Mouse (Mus musculus): ENCODE data around the gene Kynu. TPM values are rescaled to one million over a fixed set of nuclear protein-coding genes. Genes with fewer than 3 reads are reported as not detected.

Kynu gene
- polyA plus RNA-seq (2014; fragmentation: Nextera tagmentation; extraction: Ambion mirVana) = 0.27 TPM in 1 of 2 replicates, not detected in the other

DNA sequence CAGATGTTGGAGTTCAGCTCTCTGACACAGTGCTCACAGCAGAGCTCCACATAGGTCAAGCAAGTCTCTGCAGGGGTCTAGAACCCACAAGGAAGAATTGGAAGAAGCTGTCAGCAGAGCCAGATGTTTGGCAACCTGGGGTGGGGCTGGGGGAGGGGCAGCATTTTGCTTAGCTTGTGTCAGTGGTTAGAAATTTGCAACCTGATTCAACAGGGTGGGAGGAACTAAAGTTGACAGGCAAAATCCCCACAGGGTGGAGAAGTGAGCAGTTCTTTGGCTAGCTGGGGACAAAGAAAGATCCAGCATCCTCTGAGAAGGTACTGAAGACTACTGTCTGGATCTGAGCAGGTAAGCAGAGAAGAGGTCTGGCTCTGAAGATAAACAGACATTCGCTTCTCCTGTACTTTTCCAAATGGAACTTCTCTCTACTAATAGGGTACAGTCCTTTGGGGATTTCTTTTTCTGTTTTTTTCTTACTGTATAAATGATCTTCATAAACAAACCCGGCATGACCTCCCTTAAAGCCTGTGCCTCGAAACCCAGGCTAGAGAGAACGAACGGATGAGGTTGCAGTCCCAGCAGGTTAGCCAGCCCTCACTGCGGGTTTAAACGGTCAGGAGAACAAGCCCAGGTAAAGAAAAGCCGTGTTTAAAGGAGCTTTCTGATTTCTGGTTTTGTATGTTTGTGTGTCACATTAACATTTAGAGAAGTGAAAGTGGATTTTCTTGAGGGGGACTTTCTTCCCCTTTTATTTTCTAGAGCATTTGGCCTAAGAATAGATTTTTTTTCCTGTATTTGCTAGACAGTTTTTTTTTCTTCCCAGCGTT, at the start of gene Kynu:
Gene Kynu (plus strand): TSS at position 268 of the 827 bp plus-strand sequence.
- no peak for ATAC-seq (ENCODE audit: low read depth)
- Histone ChIP-seq H3K27me3 (ENCODE audit: control insufficient read depth, insufficient read depth, low read length) (no peaks in the 10 kb centered on the region), H3K36me3 (ENCODE audit: control insufficient read depth, insufficient read depth, low read length) (no peaks in the 10 kb centered on the region), H3K4me1 (ENCODE audit: control insufficient read depth, insufficient read depth, low read length) (no peaks in the 10 kb centered on the region), H3K9me3 (ENCODE audit: control insufficient read depth, low read length) (no peaks in the 10 kb centered on the region), H3K4me3 (ENCODE audit: low read depth, low read length) (no peak within 1 kb of the TSS), H3K9ac (replicated peaks; ENCODE audit: low read depth, low read length) (no peak within 1 kb of the TSS), H3K4me2 (ENCODE audit: low read depth, low read length) (no peak within 1 kb of the TSS), H3K27ac (ENCODE audit: low read depth, low read length) (no peak within 1 kb of the TSS)
- WGBS = 41% methylated on average over 9 of the region's 9 CpGs

DNA sequence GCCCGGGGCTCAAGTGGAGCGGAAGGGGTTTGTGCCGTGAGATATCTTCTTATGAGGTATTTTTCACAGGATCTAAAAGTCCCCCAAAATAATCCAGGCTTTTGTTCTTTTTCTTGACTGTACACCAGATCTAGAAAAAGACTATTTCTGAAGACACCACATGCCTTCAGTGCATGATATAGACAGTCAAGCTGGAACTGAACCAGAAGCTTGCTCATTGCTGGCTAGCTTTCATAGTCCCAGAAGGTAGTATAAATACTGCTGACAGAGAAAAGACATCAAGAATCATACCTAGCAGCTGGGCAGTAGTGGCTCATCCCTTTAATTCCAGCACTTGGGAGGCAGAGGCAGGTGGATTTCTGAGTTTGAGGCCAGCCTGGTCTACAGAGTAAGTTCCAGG, 48.9 kb upstream of the Kynu start:
- H3K27ac ChIP-seq (ENCODE audit: low read depth, low read length) = no peak overlapping the region
- no peak overlapping the region for H3K4me2 ChIP-seq (ENCODE audit: low read depth, low read length)
- ATAC-seq (ENCODE audit: low read depth) = no peak
- 96% methylated on average over 3 of the region's 3 CpGs for WGBS
- H3K4me1 ChIP-seq (ENCODE audit: control insufficient read depth, insufficient read depth, low read length) = no peaks in the 10 kb centered on the region
- H3K4me3 ChIP-seq (ENCODE audit: low read depth, low read length) = no peak overlapping the region
- no peak overlapping the region for H3K9ac ChIP-seq (replicated peaks; ENCODE audit: low read depth, low read length)
- no peaks in the 10 kb centered on the region for H3K9me3 ChIP-seq (ENCODE audit: control insufficient read depth, low read length)
- H3K27me3 ChIP-seq (ENCODE audit: control insufficient read depth, insufficient read depth, low read length) = no peaks in the 10 kb centered on the region
- no peaks in the 10 kb centered on the region for H3K36me3 ChIP-seq (ENCODE audit: control insufficient read depth, insufficient read depth, low read length)

DNA sequence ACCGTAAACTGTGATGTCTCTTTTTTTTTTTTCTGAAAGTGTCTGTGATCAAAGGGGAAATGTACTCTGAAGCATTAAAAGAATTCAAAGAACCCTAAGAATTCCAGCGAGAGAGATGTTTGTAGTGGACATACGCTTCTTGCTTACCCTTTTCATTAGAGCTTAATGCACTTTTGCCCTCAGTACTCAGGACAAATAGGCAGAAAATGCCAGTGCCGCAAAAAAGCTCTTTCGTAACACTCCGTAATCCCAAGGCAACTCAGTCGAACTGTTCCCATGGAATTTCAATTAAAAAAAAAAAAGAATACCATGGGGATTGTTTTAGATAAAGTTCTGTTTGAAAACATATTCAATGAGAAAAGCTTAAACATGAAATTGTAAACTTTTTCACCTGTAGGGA, 41.3 kb upstream of the Kynu start:
- 24% methylated on average over 7 of the region's 7 CpGs for WGBS
- ATAC-seq (ENCODE audit: low read depth) = no peak
- no peak overlapping the region for H3K4me2 ChIP-seq (ENCODE audit: low read depth, low read length)

GRCm38 (mm10) chr2:43534417-43534816, 20.7 kb upstream of the Kynu start:
- Histone ChIP-seq H3K4me2 (ENCODE audit: low read depth, low read length) (no peak overlapping the region), H3K36me3 (ENCODE audit: control insufficient read depth, insufficient read depth, low read length) (no peaks in the 10 kb centered on the region), H3K4me1 (ENCODE audit: control insufficient read depth, insufficient read depth, low read length) (no peaks in the 10 kb centered on the region), H3K27ac (ENCODE audit: low read depth, low read length) (no peak overlapping the region), H3K27me3 (ENCODE audit: control insufficient read depth, insufficient read depth, low read length) (no peaks in the 10 kb centered on the region), H3K9ac (replicated peaks; ENCODE audit: low read depth, low read length) (no peak overlapping the region), H3K4me3 (ENCODE audit: low read depth, low read length) (no peak overlapping the region), H3K9me3 (ENCODE audit: control insufficient read depth, low read length) (no peaks in the 10 kb centered on the region)
- ATAC-seq (ENCODE audit: low read depth) = no peak
- WGBS = 81% methylated on average over 2 of the region's 2 CpGs

More for the DNA sequence above, 41.3 kb upstream of the Kynu start:
- no peak overlapping the region for H3K9ac ChIP-seq (replicated peaks; ENCODE audit: low read depth, low read length)
- H3K9me3 ChIP-seq (ENCODE audit: control insufficient read depth, low read length) = no peaks in the 10 kb centered on the region
- no peak overlapping the region for H3K4me3 ChIP-seq (ENCODE audit: low read depth, low read length)
- no peaks in the 10 kb centered on the region for H3K4me1 ChIP-seq (ENCODE audit: control insufficient read depth, insufficient read depth, low read length)
- no peaks in the 10 kb centered on the region for H3K27me3 ChIP-seq (ENCODE audit: control insufficient read depth, insufficient read depth, low read length)
- no peaks in the 10 kb centered on the region for H3K36me3 ChIP-seq (ENCODE audit: control insufficient read depth, insufficient read depth, low read length)
- no peak overlapping the region for H3K27ac ChIP-seq (ENCODE audit: low read depth, low read length)

DNA sequence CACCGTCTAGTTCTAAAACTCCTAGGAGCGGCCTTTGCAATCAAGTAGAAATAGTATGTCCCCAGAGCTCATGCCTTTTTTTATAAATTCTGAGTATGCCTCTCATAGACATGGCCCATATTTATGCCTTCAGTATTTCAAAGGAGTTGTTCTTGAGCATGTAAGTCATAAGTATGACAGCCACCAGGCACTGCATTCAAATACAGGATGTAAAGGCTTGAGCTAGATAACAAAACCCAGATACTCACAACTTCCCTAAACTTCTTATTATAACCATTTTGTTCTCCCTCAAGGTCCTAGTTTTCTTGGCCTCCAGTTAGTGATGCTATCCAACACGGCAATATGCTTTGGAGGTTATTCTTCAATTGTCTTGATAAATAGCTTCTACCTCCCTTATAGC, 12.5 kb upstream of the Kynu start:
- Histone ChIP-seq H3K27ac (ENCODE audit: low read depth, low read length) (no peak overlapping the region), H3K9me3 (ENCODE audit: control insufficient read depth, low read length) (no peaks in the 10 kb centered on the region), H3K27me3 (ENCODE audit: control insufficient read depth, insufficient read depth, low read length) (no peaks in the 10 kb centered on the region), H3K4me1 (ENCODE audit: control insufficient read depth, insufficient read depth, low read length) (no peaks in the 10 kb centered on the region), H3K4me2 (ENCODE audit: low read depth, low read length) (no peak overlapping the region), H3K4me3 (ENCODE audit: low read depth, low read length) (no peak overlapping the region), H3K36me3 (ENCODE audit: control insufficient read depth, insufficient read depth, low read length) (no peaks in the 10 kb centered on the region), H3K9ac (replicated peaks; ENCODE audit: low read depth, low read length) (no peak overlapping the region)
- no peak for ATAC-seq (ENCODE audit: low read depth)
- 93% methylated on average over 3 of the region's 3 CpGs for WGBS

- H3K4me1 ChIP-seq (ENCODE audit: control insufficient read depth, insufficient read depth, low read length) = no peaks in the 10 kb centered on the region
- no peaks in the 10 kb centered on the region for H3K9me3 ChIP-seq (ENCODE audit: control insufficient read depth, low read length)
- 86% methylated on average over 3 of the region's 3 CpGs for WGBS
- H3K4me3 ChIP-seq (ENCODE audit: low read depth, low read length) = no peak overlapping the region
- no peak overlapping the region for H3K4me2 ChIP-seq (ENCODE audit: low read depth, low read length)
- no peak for ATAC-seq (ENCODE audit: low read depth)
- no peaks in the 10 kb centered on the region for H3K36me3 ChIP-seq (ENCODE audit: control insufficient read depth, insufficient read depth, low read length)
- H3K9ac ChIP-seq (replicated peaks; ENCODE audit: low read depth, low read length) = no peak overlapping the region
- no peaks in the 10 kb centered on the region for H3K27me3 ChIP-seq (ENCODE audit: control insufficient read depth, insufficient read depth, low read length)
- no peak overlapping the region for H3K27ac ChIP-seq (ENCODE audit: low read depth, low read length)
Measured at GRCm38 (mm10) chr2:43545665-43546064, 9.5 kb upstream of the Kynu start.

DNA sequence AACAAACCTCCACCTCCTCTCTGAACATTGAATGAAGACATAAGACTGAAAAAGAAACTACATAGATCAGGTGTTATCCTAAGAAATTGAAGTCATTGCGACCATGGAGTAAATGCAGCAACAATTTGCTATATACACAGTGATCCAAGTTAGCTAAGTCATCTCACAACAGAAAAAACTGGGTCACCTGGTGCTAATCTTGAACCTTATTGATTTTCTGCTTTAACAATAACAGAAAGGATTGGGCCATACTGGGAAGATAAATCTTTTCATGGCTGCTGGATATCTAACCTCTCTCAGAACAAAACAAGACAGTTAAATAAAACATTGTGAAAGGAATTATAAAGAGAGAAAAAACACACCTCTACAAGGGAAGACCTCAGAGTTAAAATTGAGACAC, 8.7 kb upstream of the Kynu start:
- no peak overlapping the region for H3K27ac ChIP-seq (ENCODE audit: low read depth, low read length)
- H3K4me3 ChIP-seq (ENCODE audit: low read depth, low read length) = no peak overlapping the region
- ATAC-seq (ENCODE audit: low read depth) = no peak
- no peak overlapping the region for H3K4me2 ChIP-seq (ENCODE audit: low read depth, low read length)
- no peaks in the 10 kb centered on the region for H3K4me1 ChIP-seq (ENCODE audit: control insufficient read depth, insufficient read depth, low read length)
- WGBS = 86% methylated on average over 1 of the region's 1 CpGs
- H3K36me3 ChIP-seq (ENCODE audit: control insufficient read depth, insufficient read depth, low read length) = no peaks in the 10 kb centered on the region
- no peaks in the 10 kb centered on the region for H3K27me3 ChIP-seq (ENCODE audit: control insufficient read depth, insufficient read depth, low read length)
- no peak overlapping the region for H3K9ac ChIP-seq (replicated peaks; ENCODE audit: low read depth, low read length)
- no peaks in the 10 kb centered on the region for H3K9me3 ChIP-seq (ENCODE audit: control insufficient read depth, low read length)

DNA sequence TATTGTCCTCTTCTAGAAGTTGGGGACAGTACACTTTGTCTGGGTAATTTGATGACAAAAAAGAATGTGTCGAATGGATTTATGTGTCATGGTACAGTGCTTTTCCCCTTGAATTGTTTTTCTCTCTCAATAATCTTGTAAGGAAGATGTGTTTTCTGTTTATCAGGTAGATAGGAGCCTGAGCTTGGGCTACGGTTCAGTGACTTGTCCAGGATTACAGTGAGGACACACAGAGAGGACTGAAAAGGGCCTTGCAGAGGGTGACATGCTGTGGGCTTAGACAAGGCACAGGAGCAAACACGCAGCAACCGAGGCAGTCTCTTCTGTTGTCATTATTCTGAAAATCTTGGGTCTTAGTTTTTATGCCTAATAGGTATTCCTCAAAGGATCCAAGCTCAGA, 913 bp upstream of the Kynu start:
- H3K36me3 ChIP-seq (ENCODE audit: control insufficient read depth, insufficient read depth, low read length) = no peaks in the 10 kb centered on the region

DNA sequence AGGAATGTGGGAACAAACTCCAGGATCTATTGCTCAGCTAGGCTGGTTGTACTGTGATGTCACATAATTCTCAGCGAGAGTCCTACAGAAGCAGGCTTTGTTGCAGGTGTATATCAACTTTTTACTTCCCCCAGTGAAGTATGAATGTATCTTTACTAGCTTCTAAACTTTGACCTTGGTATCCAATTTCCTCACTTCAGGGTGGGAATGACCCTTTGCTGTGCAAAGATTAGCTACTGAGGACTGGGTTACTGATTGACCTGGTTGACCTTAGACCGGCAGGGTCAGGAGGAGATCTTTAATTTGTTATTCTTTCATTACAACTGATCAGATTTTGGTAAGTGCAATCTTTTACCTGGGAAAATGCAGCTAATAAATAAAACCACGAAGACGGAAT, 758 bp downstream of the Kynu start:
- Histone ChIP-seq H3K4me2 (ENCODE audit: low read depth, low read length) (no peak overlapping the region), H3K9me3 (ENCODE audit: control insufficient read depth, low read length) (no peaks in the 10 kb centered on the region), H3K27ac (ENCODE audit: low read depth, low read length) (no peak overlapping the region), H3K27me3 (ENCODE audit: control insufficient read depth, insufficient read depth, low read length) (no peaks in the 10 kb centered on the region), H3K9ac (replicated peaks; ENCODE audit: low read depth, low read length) (no peak overlapping the region), H3K36me3 (ENCODE audit: control insufficient read depth, insufficient read depth, low read length) (no peaks in the 10 kb centered on the region), H3K4me1 (ENCODE audit: control insufficient read depth, insufficient read depth, low read length) (no peaks in the 10 kb centered on the region), H3K4me3 (ENCODE audit: low read depth, low read length) (no peak overlapping the region)
- 63% methylated on average over 4 of the region's 4 CpGs for WGBS
- no peak for ATAC-seq (ENCODE audit: low read depth)

More for the DNA sequence above, 913 bp upstream of the Kynu start:
- no peak overlapping the region for H3K27ac ChIP-seq (ENCODE audit: low read depth, low read length)
- no peaks in the 10 kb centered on the region for H3K4me1 ChIP-seq (ENCODE audit: control insufficient read depth, insufficient read depth, low read length)
- no peak for ATAC-seq (ENCODE audit: low read depth)
- no peaks in the 10 kb centered on the region for H3K27me3 ChIP-seq (ENCODE audit: control insufficient read depth, insufficient read depth, low read length)
- no peaks in the 10 kb centered on the region for H3K9me3 ChIP-seq (ENCODE audit: control insufficient read depth, low read length)
- WGBS = 74% methylated on average over 4 of the region's 4 CpGs
- H3K4me3 ChIP-seq (ENCODE audit: low read depth, low read length) = no peak overlapping the region
- no peak overlapping the region for H3K4me2 ChIP-seq (ENCODE audit: low read depth, low read length)
- no peak overlapping the region for H3K9ac ChIP-seq (replicated peaks; ENCODE audit: low read depth, low read length)
